Mouse (Mus musculus) skeletal muscle tissue, adult 2 months (tissue): ENCODE results near the gene Tcap.
"Not testable (repeated sequence)": the region's sequence is repeated elsewhere in the genome, so short reads cannot be mapped to it uniquely, and the experiment has no call there.

Experiments used
- DNase-seq: peaks from one replicate; pipeline ENCODE4 v3.0.0-alpha.2; 2012; ENCODE audit warnings: low read depth, low spot score

The Tcap gene

GRCm38 (mm10) chr11:98381651-98382050, 2.0 kb upstream of the Tcap start:
- DNase-seq: no peak

GRCm38 (mm10) chr11:98382405-98382804, 1.2 kb upstream of the Tcap start:
- not testable (repeated sequence) for DNase-seq

DNA sequence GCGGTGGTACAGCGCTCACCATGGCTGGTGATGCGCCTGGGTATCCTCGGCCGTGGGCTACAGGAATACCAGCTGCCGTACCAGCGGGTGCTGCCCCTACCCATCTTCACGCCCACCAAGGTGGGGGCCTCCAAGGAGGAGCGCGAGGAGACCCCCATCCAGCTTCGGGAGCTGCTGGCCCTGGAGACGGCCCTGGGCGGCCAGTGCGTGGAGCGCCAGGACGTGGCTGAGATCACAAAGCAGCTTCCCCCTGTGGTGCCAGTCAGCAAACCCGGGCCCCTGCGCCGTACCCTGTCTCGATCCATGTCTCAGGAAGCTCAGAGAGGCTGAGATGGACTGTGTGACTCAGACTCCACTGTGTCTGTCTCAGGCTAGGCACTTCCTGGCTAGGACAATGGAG, 605 bp downstream of the Tcap start:
- no peak for DNase-seq

GRCm38 (mm10) chr11:98384721-98385637, 1.4 kb downstream of the Tcap start:
- peak; percentile 93 for DNase-seq

- DNase-seq: peak; percentile 78
These were observed 2.3 kb downstream of the Tcap start, which contains the start of gene Pnmt for GRCm38 (mm10) chr11:98385638-98386585. TSS of gene Pnmt (plus strand) at chr11:98386450.

GRCm38 (mm10) chr11:98386596-98386995, 3.0 kb downstream of the Tcap start:
- peak; percentile 57 for DNase-seq

DNA sequence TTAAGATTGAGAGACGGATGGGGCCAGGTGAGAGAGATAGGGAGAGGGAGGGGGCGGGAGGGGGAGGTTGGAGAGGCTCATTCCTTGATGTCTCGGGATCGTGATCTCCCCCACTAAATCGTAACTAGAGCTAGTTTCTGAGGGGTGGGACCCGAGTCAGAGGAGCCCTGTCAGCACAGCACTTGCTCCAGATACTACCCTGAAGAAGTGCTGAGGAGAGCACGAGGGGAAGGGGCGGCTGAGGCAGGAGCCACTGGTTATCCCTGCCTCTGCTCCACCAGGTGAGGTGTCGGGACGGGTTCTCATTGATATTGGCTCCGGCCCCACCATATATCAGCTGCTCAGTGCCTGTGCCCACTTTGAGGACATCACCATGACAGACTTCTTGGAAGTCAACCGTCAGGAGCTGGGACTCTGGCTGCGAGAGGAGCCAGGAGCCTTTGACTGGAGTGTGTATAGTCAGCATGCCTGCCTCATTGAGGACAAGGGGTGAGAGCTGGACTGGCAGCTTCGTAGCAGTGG, 3.5 kb downstream of the Tcap start:
- peak; percentile 67 for DNase-seq

DNA sequence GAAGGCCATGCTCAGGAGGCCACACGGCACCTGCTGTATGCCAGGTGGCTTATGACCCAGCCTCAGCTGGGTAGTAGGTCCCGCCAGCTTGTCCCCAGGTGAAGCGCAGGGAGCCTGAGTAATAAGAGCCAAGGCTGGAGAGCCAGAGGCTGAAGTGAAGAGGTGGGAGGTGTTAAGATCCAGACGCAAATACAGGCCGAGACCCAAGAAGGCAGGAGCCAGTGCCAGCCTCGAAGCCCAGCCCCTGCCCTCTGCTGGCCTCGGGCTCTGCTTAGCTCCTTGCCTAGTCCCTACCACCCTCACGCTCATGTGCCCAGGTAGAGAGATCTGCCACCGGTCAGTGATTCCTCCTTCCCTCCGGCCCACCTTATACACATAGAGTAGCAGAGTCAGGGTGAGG, 4.7 kb downstream of the Tcap start:
- peak; percentile 65 for DNase-seq

DNA sequence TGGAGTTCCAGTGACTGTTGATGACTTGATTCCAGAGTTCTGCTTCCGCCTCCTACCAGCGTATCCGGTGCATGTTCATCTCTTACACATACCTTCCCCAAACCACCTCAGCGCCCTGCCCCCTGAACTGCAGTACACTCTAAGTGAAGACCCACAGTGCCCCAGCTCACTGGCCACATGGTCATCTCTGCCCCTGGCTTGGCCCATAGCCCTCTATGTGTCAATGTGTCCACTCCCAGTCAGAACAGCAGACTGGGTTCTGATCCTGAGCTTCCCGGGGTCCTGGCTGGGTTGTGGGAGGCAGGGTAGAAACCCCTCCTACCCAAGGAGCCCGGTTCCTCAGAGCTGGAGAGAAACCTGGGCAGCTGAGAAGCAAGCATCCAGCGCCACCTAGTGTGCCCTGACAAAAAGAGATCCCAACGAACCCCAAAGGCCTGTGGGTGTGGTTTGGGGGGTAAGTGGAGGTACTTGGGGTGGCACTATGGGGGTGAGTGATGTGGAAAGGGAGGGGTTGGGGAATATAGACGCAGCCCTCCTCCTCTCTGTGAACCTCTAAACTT, 5.7 kb downstream of the Tcap start:
- no peak for DNase-seq

DNA sequence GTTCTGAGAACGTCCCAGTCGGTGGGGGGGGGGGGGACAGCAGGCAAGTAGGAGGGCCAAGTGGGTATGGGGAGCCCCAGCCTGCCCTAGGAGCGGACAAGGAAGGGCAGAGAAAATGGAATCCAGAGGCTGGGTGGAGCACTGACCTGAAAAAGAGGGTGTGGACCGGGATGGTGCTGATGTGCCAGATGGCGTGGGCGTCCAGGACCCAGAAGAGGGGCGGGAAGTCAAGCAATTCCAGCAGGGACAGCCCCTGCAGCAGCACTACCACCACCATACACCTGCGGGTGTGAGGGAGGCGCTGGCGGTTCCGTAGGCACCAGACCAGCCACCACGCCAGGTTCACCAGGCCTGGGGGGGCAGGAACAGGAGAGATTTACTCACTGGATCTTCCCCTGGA, 6.5 kb downstream of the Tcap start:
- no peak for DNase-seq

DNA sequence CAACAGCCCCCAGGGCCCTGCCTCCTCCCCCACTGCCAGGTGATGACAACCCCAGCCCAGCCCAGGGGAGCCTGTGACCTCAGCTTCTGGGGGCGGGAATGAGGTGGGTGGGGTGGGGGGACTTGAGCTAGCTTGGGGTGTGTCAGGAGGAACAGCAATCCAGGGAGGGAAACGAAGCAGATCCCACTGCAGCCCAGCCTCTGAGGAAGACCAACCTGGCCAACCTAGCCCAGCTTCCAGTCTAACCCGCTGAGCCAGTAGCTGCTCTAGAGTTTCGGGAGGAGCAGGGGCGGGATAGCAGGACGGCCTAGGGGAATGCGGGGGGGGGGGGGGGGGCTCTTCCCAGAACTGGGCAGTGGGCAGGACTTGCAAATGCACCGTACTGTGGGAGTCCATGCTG, 8.4 kb downstream of the Tcap start:
- no peak for DNase-seq

DNA sequence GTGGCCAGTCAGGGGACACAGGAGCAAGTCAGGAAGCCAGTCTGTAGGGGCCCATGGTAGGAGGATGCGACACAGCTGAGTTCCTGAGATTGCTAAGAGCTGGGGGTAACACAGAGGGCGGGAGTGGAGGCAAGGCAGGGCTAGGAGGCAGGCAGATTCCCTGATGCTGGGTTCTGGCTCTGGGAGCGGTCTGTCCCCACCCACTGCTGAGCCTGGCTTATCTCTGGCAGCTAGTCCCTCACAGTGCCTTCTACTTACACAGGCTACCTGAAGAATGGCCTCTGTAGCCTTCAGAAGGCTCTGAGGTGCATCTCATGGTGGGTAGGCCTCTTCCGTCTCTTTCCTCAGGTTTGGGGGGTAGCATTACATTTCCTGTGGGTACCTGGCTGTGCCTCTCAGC, 9.0 kb downstream of the Tcap start:
- no peak for DNase-seq

DNA sequence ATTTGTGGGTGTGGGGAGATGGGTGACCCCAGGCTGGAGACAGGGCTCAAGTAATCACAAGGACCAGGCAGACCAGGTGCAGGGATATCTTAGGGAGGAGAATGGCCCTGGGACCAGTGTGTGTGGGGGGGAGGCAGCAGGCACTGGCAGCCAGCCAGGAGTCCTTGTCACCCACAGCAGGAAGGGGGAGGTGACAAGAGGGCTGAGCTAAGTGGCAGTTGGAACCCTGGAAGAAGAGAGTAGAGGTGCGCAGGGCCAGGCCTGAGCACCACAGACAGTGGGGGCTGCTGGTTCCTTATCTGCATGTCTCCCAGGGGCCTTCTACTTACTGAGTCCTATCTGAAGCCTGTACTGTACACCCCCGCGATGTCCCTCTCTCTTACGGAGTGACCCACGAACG, 9.7 kb downstream of the Tcap start:
- no peak for DNase-seq

DNA sequence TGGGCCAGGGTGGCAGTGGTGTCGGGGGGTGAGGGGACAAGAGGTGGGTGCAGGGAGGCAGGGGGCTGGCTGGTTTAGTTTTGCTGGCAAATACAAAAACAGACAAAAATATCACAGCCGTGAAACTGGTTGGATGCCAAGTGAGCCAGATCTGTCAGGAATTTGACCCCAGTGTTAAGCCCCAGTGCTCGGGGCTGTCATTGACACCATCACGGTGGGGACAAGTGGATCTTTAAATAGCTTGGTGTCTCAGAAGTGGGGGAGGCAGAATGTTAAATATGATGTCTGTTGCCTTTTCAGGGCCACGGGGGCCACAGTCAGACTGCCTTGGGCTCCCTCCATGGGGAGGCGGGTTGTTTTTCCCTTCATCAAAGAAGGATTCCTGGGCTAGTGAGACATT, 10.7 kb downstream of the Tcap start:
- DNase-seq: peak; percentile 73

DNA sequence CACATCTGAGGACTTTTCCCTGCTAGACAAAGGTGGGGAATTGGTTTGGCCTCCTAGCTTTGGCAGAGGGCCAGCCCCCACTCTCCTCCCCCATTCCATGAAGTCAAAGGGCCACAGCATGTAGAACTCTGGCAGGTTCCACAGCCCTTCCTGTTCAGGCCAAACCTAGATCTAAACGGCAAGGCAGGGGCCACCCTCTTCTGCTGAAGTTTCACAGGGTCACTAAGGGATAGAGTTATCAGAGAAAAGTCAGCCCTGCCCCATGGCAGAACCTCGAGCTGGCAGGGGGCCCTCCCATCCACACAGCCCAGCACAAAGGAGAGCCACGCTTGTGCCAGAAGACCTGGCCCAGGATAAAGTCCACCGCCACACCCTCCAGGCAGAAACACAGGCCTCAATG, 11.4 kb downstream of the Tcap start:
- no peak for DNase-seq

DNA sequence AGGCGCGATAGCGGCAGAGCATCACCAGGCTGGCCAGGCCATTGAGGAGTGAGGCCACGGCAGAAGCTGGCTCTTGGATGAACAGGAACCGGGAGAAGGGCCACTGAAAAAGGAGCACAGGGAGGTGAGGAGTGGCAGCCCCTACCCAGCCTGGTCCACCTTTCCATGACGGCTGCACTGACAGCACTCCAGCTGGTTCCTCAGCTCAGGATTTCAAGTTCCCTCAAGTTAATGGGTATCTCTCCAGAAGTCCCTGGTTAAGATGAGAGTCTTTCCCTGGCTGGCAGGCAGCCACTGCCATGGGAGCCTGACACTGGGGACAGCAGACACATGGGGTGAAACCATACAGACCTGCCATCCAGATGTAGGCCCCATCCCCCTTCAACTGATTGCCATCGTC, 14.3 kb downstream of the Tcap start:
- no peak for DNase-seq

DNA sequence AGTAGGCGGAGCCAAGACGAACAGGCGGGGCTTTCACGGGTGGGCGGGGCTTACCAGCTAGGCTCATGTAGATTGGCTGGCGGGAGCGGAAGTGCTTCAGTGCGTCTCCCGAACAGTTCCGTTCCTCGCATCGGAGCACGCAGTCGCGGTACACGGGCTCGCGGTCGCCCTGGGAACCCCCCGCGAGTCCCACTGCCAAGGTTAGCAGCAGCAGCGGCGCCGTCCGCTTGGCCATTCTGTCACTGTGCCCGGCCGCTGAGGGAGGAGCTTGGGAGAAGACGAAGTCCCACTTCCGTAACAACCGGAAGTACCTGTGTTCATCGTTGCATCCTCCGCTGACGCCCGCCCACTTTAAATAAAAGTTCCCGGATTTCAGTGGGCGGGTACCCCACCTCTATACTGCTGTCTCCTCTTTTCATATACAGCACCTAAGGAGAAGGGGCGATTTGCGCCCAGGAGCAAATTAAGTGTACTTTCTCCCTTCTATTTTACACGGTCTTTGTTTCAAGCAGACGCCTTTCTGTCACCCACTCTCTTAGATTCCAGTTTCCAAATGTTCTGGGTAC, 16.6 kb downstream of the Tcap start, which contains the start of gene Pgap3:
Pgap3 (minus strand) TSS at position 330 of the 566 bp plus-strand sequence.
- peak; percentile 88 for DNase-seq

GRCm38 (mm10) chr11:98400816-98401215, 17.2 kb downstream of the Tcap start:
- DNase-seq: no peak

DNA sequence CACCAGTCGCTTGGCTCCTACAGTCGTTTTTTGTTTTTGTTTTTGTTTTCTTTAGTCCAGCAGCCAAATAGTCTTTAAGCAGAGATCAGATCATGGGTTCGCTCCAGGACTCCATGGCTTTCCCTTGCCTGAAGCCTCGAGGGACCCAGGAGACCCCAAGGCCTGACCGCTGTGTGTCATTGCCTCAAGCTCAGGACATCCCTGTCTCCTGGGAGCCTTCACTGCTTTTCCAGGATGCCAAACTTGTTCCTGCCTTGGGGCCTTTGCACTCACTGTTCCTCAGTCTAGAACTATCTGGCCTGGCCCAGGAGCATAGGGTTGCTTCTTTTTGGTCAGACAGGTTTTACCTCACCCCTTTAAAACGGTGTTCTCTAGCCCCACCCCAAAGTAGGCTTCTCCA, 23.0 kb downstream of the Tcap start:
- no peak for DNase-seq

DNA sequence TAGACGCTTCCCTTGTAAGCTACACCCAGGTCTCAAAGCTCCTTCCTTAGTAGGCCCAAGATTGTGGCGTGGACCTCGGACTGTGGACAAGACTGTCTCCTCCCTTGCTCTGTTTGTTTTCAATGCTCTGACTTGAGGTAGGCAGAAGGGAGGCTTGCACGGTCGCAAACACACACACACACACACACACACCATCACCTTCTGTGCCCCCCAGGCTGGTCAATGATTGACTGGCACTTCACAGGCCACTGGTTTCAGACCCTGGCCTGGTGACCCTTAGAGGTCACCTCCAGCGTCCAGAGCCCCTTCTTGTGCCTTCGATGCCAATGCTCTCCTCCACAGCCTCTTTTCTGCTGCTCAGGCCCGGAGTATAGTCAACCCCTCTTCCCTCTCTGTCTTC, 25.3 kb downstream of the Tcap start:
- DNase-seq: no peak

GRCm38 (mm10) chr11:98409341-98409822, 25.8 kb downstream of the Tcap start:
- DNase-seq: no peak
